Mouse (Mus musculus) cerebellum, adult 9-11 months (tissue): ENCODE measurements around the gene Nanog.
"Not testable (repeated sequence)": the region's sequence is repeated elsewhere in the genome, so short reads cannot be mapped to it uniquely, and the experiment has no call there.

Source experiments
- DNase-seq: peaks from one replicate; pipeline ENCODE4 v3.0.0; 2022

Gene Nanog

DNA sequence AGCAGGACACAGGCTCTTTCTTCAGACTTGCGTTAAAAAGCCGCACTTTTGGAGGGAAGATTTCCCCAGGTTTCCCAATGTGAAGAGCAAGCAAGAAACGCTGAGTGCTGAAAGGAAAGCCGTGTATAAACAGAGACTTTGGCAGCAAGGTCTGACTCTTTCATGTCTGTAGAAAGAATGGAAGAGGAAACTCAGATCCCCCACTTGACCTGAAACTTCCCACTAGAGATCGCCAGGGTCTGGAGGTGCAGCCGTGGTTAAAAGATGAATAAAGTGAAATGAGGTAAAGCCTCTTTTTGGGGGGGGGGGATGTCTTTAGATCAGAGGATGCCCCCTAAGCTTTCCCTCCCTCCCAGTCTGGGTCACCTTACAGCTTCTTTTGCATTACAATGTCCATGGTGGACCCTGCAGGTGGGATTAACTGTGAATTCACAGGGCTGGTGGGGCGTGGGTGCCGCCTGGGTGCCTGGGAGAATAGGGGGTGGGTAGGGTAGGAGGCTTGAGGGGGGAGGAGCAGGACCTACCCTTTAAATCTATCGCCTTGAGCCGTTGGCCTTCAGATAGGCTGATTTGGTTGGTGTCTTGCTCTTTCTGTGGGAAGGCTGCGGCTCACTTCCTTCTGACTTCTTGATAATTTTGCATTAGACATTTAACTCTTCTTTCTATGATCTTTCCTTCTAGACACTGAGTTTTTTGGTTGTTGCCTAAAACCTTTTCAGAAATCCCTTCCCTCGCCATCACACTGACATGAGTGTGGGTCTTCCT, at the start of gene Nanog:
Gene Nanog (plus strand): TSS at position 454 of the 765 bp plus-strand sequence.
- DNase-seq: no peak

DNA sequence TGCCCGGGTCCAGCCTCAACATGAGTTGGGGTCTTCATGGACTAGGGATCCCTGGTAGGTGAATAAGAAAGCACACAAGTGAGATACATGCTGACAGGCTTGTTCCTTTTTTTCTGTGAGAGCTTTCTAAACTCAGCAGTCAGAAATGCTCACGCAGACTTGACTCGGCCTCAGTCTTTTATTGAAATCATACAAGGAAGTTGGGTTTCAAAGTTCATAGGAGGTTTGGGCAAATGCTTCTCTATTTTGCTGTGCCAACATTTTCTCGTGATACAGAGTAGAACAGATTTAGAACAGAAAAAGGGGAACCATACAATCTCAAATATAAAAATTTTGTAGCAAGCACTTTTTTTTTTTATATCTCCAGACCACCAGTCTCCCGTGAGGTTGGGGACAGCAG, 49.7 kb upstream of the Nanog start:
- no peak for DNase-seq

GRCm38 (mm10) chr6:122659567-122659966, 47.7 kb upstream of the Nanog start:
- DNase-seq: no peak

DNA sequence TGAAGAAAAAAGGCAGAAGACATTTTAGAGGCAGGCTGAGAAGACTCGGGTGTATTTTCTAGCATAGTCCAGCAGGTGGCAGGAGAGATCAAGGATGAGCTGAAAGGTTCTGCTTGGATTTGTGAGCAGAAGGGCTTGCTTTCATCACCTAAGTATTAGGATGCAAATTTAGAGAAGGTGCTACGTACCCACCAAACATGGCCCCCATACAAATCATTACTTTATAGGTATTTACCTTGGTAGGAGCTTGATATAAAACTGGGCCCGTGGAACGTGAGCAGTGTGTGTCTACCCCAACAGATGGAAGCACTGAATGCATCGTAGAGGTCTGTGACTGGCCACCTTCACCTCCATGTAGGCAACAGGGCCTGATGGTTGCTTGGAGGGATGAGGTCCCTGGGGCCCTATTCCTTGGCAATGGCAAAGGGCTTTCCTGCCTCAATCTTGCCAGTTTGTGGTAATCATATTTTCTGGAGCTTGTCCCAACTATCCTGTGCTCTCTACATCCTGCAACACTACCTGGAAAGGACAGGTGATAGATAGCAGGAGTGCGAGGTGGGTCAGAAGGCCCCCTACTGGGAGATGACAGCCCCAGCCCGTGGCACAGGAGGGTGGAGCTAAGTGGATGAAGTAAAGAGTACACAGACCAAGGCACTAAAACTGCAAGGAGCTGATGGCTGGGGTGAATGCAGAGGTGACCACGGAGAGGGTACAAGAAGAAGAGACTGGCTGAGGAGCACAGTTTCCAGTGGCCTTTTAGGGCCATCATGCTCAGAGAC, 46.5 kb upstream of the Nanog start:
- DNase-seq: peak; percentile 39

GRCm38 (mm10) chr6:122662551-122663264, 44.6 kb upstream of the Nanog start:
- no peak for DNase-seq

DNA sequence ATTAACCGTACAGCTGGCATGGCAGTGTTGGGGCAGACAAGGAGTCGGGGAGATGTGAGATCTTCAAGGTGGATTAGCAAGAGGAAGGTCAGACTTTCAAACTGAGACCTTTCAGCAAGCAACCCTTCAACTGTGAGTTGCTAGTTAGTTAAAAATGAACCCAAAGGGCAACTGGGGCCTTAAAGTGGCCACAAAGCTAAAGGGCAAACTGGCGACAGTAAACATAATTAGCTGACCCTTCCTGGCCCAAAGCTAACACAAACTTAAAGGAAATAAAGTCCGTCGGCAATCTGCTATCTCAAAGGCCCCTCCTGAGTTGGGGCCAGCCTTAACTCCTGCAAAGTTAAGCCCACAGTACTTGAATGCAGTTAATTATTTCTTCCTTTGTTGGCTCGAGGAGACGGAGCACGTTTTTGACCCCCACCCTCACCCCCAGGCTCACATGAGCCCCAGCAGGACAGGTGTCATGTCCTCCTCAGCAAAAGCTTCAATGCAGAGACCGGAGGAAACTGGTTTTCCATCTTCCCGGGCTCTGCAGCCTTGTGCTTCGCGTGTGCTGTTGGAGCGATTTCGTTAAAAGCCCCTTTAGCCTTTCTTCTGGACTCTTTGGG, 43.6 kb upstream of the Nanog start:
- DNase-seq: no peak

- DNase-seq: no peak
These were observed 41.4 kb upstream of the Nanog start for GRCm38 (mm10) chr6:122665866-122666265.

DNA sequence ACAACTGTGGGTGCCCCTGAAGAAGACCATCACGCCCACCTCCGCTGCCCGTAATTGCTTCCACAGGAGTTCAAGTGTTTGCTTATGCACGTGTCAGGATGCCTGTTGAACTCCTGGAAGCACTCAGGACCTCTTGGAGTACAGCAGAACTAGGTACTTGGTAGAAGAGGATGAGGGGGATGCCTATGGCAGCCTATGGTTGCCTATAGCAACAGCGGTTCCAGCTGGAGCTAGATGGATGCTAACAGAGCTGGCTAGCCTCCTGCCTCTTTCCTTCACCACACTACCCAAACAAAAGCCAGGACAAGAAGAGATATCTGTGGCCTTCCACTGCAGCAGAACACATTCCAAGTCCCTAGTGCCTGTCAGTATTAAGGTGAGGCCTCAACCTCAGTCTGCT, 39.6 kb upstream of the Nanog start:
- DNase-seq: no peak

DNA sequence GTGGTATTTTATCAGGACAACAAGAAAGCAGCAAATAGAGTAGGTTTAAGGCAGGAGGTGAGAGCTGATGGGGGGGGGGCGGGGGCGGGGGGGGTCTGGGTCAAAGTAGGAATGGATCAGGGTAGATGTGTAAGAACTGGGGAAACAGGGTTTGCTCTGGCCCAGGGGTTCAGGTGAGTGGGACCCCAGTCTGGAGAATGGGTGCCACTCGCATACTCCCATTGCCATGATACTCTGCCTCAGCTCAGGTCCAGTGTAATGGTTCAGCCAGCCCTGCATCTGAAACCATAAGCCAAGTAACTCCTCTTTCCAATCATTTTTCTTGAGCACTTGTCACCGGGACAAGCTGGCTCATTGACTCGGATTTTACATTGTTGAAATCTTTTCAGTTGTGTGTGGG, 38.5 kb upstream of the Nanog start:
- DNase-seq: no peak

DNA sequence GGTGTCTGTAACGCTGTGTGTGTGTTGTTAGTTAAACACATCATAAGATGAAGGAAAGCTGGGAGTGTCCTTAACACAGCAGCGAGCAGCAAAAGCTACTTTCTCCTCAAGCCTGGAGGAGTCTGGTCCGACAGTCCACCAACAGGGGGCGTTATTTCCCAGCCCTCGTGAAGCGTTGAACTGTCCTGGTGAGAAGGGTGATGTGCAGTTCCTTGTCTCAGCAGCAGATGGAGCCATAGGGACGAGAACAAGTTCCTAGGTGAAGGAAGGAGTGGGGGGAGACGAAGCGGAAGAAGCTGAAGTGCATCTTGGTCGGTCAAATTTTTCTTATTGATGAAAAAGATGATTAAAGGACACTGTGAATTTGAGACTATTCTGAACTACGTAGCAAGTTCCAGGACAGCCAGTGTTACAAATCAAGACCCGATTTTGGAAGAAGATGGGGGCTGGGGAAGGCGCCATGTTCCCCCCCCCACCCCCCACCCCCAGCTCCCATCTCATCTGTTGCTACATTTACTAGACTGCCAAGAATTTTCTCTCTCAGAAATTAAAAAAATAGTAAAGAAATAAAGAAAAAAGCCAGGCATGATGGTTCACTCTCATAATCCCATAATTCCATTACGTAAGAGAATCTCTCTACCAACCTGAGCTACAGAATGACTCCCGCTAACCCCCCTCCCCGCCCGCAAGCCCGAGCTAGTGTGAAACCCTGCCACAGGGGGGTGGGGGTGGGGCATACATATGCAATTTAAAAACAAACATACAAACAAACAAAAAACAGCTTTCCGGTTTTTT, 37.7 kb upstream of the Nanog start:
- peak; percentile 96 for DNase-seq

- peak; percentile 44 for DNase-seq
These were observed 37.1 kb upstream of the Nanog start for GRCm38 (mm10) chr6:122670201-122670551.

GRCm38 (mm10) chr6:122670841-122671240, 36.4 kb upstream of the Nanog start:
- no peak for DNase-seq

GRCm38 (mm10) chr6:122672746-122673145, 34.5 kb upstream of the Nanog start:
- DNase-seq: no peak

- DNase-seq: no peak
These were observed 24.6 kb upstream of the Nanog start for GRCm38 (mm10) chr6:122682646-122683045.

DNA sequence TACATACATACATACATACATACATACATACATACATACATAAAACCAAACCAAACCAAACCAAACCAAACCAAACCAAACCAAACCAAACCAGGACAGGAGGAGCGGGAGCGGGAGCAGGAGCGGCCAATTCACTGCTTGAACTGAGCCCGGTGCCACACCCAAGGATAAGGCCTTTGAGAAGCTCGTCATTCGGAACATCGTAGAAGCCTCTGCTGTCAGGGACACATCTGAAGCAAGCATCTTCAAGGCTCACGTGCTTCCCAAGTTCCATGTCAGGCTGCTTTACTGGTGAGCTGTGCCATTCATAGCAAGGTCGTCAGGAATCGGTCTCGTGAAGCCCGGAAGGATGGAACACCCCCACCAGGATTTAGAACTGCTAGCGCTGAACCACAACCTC, 20.6 kb upstream of the Nanog start:
- DNase-seq: no peak

DNA sequence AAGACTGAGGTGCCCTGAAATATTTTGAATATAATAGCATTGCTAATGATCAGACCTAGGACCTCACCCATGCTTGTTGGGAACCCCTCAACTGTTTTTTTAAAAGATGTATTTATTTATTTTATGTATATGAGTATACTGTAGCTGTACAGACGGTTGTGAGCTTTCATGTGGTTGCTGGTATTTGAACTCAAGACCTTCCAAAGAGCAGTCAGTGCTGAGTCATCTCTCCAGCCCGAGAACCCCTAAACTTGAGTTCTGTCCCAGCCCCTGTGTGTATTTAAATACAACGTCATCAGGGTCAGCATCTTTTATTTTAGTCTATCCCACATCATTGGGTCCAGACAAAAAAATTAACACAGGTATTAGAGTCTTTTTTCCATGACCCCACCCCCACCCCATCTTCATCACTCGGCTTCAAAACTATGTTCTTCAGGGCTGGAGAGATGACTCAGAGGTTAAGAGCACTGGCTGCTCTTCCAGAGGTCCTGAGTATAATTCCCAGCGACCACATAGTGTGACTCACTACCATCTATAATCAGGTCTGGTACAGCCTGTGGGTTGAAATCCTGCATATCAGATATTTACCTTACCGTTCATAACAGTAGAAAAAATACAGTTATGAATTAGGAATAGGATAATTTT, 17.8 kb upstream of the Nanog start:
- DNase-seq: no peak

DNA sequence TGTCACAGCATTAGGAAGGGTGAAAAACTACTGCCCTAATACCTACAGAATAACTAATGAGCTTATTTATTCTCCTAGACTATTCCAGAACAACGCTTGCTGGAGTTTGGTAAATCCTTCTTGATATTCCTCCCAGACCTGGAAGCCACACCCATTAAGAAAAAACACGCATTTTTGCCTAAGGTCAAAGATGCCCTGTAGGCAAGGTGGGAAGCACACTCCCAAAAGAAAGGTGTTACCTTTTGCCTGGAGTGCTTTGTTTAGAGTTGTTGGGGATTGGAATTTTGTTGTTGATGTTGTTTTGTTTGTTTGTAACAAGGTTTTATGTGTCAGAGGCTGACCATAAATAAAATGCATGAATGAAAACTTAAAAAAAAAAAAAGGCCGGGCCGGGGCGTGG, 17.2 kb upstream of the Nanog start:
- DNase-seq: no peak

DNA sequence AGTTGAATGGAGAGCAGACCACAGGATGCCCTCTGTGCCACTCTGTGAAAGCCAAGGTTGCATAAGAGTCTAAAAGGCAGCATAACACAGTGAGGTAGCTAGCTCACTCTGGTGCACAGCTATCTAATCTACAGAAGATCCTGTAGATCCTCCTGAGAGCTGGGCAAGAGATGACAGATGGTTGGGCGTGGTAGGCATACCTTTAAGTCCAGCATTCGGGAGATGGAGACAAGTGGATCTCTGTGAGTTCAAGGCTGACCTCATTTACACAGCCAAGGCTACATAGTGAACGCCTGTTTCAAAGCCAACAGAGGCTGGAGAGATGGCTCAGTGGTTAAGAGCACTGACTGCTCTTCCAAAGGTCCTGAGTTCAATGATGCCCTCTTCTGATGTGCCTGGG, 11.9 kb upstream of the Nanog start:
- DNase-seq: no peak

GRCm38 (mm10) chr6:122699628-122700027, 7.7 kb upstream of the Nanog start:
- DNase-seq: not testable (repeated sequence)

DNA sequence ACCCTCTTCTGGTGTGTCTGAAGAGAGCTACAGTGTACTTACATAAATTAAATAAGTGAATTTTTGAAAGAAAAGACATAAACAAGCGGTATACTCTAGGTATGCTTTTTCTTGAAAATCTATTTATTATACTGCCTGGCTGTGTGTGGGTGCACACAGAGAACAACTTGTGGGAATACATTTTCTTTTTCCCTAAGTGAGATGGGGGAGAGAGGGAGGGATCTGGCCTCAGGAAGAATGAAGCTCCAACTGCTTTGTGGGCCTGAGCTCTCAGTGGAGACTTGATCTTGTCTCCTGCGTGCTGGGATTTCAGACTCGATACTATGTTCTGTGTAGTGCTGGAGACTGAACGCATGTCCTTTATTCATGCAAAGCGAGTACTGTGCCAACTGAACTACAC, 5.5 kb upstream of the Nanog start:
- no peak for DNase-seq

DNA sequence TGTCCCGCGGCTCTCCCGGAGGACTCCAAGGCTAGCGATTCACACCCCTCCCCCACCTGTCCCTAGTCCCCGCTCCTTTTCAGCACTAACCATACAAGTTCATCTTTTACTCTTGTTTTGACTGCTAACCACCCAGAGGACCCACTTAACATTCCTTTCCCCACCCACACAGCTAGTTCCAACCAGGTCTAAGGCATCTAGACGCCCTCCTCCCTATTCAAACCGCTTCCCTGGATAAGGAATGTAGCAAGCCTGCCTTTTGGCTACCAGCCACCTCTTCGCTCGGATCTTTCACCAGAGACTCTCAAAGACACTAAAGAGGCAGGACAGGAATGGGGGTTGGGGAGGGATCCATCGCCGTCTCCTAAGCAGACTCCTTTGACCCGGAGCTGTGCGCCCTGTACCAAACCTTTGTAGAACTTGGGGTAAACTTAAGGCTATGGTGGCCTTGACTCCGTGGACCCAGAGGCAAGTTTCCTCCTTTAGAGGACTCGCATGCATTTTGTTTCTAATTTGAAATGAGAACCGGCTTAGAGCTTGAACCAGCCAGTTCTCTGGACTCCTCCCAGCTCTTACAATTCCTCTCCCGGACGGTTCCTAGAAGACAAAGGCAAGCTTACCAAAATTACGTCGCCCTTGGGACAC, 4.7 kb upstream of the Nanog start:
- no peak for DNase-seq

- no peak for DNase-seq
These were observed 4.0 kb upstream of the Nanog start for GRCm38 (mm10) chr6:122703251-122703650.
